Mouse (Mus musculus): ENCODE measurements around the gene Cacna1s.

Gene Cacna1s

DNA sequence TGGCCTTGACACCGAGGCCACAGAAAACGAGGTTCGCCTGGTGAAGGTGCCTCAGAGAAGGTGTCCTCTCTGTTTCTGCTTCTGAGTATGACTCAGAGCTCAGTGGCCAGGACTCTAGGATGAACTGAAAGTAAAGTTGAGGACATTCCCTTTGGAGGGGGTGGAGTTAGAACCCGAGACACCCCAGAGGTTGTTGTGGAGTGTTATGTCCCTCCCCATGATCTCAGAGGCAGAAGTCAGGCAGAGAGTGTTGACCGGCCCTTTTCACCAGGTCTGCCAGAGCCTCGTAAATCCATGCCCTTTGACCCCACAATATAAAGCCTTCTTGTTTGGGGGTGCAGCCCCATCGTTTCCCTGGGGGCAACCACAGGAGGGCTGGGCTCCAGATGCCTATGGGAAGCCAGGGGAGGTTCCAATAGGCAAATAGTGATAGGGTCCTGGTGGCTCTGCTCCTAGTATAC is 84.6 kb downstream of the Cacna1s start:
- no peak for DNase-seq (ENCODE audit: low read depth, low spot score)

DNA sequence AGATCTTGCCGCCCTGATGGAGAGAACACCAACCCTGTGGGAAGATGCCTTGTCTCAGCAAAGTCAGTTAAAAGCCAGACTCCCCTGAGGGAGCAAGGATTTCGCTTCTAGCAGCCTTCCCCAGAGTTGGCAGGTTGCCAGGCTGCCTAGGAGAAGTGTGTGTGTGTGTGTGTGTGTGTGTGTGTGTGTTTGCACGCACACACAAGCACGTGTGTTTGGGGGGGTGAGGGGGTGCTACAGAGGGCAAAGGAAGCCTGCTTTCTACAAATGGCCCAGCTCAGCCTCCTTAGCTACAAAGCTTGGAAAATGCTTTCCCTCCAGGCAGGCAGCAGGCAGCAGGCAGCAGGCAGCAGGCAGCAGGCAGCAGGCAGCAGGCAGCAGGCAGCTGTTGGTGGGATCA is 85.0 kb downstream of the Cacna1s start:
- DNase-seq (ENCODE audit: low read depth, low spot score) = no peak

GRCm38 (mm10) chr1:136138191-136138830 is 85.8 kb downstream of the Cacna1s start:
- DNase-seq (ENCODE audit: low read depth, low spot score) = no peak

GRCm38 (mm10) chr1:136139990-136140640 is 87.6 kb downstream of the Cacna1s start:
- peak; percentile 76 for DNase-seq (ENCODE audit: low read depth, low spot score)

- DNase-seq (ENCODE audit: low read depth, low spot score) = no peak
These were observed 88.8 kb downstream of the Cacna1s start for GRCm38 (mm10) chr1:136141176-136141950.

DNA sequence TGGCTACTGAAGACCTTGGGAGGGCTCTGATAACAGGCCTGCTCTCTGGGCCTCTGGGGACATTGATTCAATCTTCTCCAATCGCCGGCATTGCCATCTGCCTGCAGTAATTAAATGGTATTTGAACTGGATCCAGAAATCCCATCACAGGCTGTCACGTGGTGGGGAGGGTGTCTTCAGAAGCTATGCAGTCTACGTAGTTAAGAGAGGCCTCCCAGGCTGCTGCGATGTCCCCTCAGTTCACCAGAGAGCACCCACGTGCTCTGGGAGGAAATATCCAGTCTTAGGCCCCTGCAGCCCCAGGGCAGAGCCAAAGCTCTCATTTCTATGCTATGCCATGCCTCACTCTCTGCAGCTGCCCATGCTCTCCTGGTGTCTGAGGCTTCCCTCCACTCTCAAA is 89.8 kb downstream of the Cacna1s start:
- DNase-seq (ENCODE audit: low read depth, low spot score) = no peak

GRCm38 (mm10) chr1:136143514-136143913 is 91.0 kb downstream of the Cacna1s start:
- no peak for DNase-seq (ENCODE audit: low read depth, low spot score)

DNA sequence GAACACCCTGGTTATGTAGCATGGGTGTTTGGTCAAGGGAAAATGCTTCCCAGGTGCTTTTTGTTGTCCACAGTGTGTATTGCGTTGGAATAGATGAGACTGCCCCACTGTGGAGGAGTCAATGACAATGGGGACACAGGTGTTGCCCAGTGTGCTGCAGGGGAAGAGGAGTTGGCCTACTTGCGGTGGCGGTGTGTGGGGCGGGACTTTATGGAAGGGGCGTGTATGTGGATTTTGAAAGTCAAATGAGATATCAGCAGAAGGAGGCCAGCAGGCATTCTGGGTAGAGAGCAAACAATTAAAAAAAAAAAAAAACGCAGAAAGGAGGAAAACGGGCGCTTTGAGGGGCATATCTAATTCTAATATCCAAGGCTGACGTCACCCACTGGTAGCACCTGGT is 97.2 kb downstream of the Cacna1s start:
- DNase-seq (ENCODE audit: low read depth, low spot score) = no peak

DNA sequence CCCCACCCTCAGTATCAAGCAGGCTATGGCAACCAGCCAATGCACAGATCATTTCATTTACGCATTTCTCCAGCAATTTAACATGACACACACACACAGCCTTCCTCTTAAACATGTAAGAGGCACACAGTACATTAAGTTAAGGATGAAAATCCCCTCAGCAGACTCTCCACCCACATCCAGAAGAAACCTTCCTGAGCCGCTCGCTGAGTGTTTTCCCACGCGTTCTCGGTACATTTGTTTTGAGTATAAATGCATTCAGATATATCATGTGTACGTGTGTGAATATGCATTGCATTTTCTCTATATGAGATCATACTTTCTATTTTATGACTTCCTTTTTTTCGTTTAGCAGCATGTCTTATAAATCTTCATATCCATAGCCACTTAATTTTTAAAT is 98.8 kb downstream of the Cacna1s start:
- no peak for DNase-seq (ENCODE audit: low read depth, low spot score)

DNA sequence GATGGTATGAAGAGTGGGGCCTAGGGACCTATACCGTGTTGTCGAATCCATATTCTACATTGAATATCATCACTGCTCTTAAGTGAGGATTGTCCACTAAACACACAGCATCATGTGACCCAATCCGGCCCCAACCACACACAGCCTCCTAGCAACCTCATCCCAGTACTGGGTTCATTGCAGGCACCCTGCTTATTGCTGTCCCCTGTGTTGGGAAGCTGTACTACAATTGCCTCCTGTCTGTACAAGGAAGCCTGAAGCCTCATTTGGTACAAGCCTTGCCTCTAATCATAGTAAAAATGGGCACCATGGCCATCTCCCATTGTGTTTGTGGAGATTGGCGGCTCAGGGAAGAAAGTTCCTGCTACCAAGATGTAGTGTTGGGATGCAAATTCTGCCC is 103.8 kb downstream of the Cacna1s start:
- no peak for DNase-seq (ENCODE audit: low read depth, low spot score)

DNA sequence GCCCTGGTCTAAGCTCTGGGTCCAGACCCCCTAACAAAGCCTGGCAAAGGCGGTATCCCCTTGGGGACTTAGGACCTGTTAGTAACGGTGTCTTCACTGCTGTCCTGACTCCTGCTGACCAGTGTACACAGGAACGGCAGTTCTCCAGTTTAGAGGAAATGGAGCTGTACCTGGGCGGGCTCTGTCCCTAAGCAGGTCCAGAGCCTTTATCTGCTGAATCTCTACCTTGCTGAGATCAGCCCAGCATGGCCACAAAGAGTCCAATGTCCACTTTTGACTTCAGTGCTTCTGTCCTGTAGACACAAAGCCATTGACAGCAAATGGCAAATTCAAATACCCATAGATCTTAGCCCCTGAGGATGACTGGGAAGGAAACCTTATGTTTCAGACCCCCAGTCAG is 104.4 kb downstream of the Cacna1s start:
- DNase-seq (ENCODE audit: low read depth, low spot score) = no peak

DNA sequence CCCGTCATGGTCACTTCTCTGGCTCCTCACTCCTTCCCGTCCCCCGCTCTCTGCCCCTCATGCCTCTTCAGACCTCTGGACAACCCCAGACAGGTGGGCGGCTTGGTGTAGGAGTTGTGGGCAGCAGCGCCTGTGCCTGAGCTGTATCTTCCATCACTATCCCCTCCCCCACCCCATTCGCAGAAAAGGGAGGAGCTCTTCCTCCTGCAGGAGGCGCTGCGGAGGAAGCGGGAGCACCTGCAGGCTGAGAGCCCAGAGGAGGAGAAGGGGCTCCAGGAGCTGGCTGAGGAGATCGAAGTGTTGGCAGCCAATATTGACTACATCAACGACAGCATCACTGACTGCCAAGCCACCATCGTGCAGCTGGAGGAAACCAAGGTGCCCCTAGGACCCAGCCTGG is 107.3 kb downstream of the Cacna1s start:
- DNase-seq (ENCODE audit: low read depth, low spot score) = peak; percentile 81

- DNase-seq (ENCODE audit: low read depth, low spot score) = no peak
These were observed 107.7 kb downstream of the Cacna1s start for GRCm38 (mm10) chr1:136160297-136160696.

GRCm38 (mm10) chr1:136160930-136161329 is 108.4 kb downstream of the Cacna1s start:
- DNase-seq (ENCODE audit: low read depth, low spot score) = no peak

- DNase-seq (ENCODE audit: low read depth, low spot score) = no peak
These were observed 108.9 kb downstream of the Cacna1s start for GRCm38 (mm10) chr1:136161333-136161921.

DNA sequence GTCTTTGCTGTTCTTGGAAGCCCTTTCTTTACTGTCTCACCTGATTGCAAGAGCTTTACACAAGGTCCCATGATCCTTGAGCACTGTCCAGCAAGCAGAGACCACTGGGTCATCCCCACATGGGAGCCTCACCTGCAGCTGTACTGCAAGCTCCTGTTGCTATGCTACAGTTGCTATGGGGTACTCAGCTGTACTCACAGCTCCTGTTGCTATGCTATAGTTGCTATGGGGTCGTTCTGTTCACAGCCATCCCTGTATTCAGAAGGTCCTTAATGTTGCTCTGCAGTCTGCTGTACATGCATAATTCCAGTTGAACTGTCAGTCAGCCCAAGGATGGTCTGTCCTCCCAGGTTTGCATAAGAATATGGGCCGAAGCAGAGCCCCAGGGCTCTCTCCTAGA is 112.9 kb downstream of the Cacna1s start:
- peak; percentile 47 for DNase-seq (ENCODE audit: low read depth, low spot score)

- peak; percentile 42 for DNase-seq (ENCODE audit: low read depth, low spot score)
These were observed 115.1 kb downstream of the Cacna1s start for GRCm38 (mm10) chr1:136167657-136168056.

All from ES-CJ7 (cell line).